Mouse (Mus musculus): ENCODE results near the gene Fndc3a.
A peak's percentile ranks its signal among the peaks of the same experiment; 100 is the strongest.

Fndc3a gene

GRCm38 (mm10) chr14:72709710-72710340 is at the start of gene Fndc3a:
Fndc3a (minus strand) TSS chr14:72710003.
- DNase-seq = peak; percentile 86 to 92

- DNase-seq = no peak
These were observed 43.1 kb upstream of the Fndc3a start for GRCm38 (mm10) chr14:72752893-72753292.

GRCm38 (mm10) chr14:72750426-72751182 is 40.8 kb upstream of the Fndc3a start:
- DNase-seq = no peak

GRCm38 (mm10) chr14:72748331-72748730 is 38.5 kb upstream of the Fndc3a start:
- DNase-seq = peak in 1 of 2 experiments; percentile 68

- no peak for DNase-seq
These were observed 31.9 kb upstream of the Fndc3a start for GRCm38 (mm10) chr14:72741667-72742066.

GRCm38 (mm10) chr14:72740336-72740735 is 30.5 kb upstream of the Fndc3a start:
- DNase-seq = no peak

GRCm38 (mm10) chr14:72739484-72740208 is 29.8 kb upstream of the Fndc3a start:
- no peak for DNase-seq

- no peak for DNase-seq
These were observed 29.0 kb upstream of the Fndc3a start for GRCm38 (mm10) chr14:72738776-72739175.

GRCm38 (mm10) chr14:72738217-72738616 is 28.4 kb upstream of the Fndc3a start:
- DNase-seq = no peak

GRCm38 (mm10) chr14:72725865-72726264 is 16.1 kb upstream of the Fndc3a start:
- DNase-seq = no peak

- DNase-seq = no peak
These were observed 12.7 kb upstream of the Fndc3a start for GRCm38 (mm10) chr14:72722274-72723053.

GRCm38 (mm10) chr14:72716175-72716574 is 6.4 kb upstream of the Fndc3a start:
- no peak for DNase-seq

GRCm38 (mm10) chr14:72711130-72711529 is 1.3 kb upstream of the Fndc3a start:
- peak in 1 of 2 experiments; percentile 6 for DNase-seq

- DNase-seq = peak; percentile 30 to 67
These were observed 681 bp upstream of the Fndc3a start for GRCm38 (mm10) chr14:72710341-72711027.

- DNase-seq = peak; percentile 56 to 77
These were observed 603 bp downstream of the Fndc3a start for GRCm38 (mm10) chr14:72709091-72709709.

GRCm38 (mm10) chr14:72708581-72708991 is 1.2 kb downstream of the Fndc3a start:
- no peak for DNase-seq

- DNase-seq = no peak
These were observed 9.7 kb downstream of the Fndc3a start for GRCm38 (mm10) chr14:72700056-72700455.

- no peak for DNase-seq
These were observed 18.4 kb downstream of the Fndc3a start for GRCm38 (mm10) chr14:72691406-72691805.

- DNase-seq = no peak
These were observed 20.3 kb downstream of the Fndc3a start for GRCm38 (mm10) chr14:72689525-72689924.

- DNase-seq = no peak
These were observed 24.9 kb downstream of the Fndc3a start for GRCm38 (mm10) chr14:72684857-72685370.

GRCm38 (mm10) chr14:72677247-72677646 is 32.6 kb downstream of the Fndc3a start:
- no peak for DNase-seq
